Mouse (Mus musculus): ENCODE results near the gene Csrp2. TPM values are rescaled to one million over a fixed set of nuclear protein-coding genes. Genes with fewer than 3 reads are reported as not detected.

Gene Csrp2
- polyA plus RNA-seq, 1 experiment from 2014 or later, result 169 TPM

DNA sequence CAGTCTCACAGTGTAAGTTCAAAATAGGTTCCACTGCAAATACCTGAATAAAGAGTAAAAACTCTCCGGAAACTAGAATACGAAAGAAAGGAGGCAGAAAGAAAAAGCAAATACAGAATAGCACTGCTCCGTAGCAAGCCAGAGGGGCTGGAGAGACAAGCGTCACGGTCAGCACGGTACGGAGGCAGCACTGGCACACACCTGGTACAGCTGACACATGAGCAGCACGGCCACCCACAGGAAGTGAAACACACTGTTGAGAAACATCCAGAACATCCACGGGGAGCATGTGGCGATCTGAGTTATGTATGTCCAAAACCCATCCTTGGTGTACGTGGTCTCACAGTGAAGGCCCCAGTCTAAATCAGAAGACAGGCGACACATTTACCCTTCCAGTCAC lies 26.4 kb downstream of the Csrp2 start:
- H3K4me1 ChIP-seq (replicated peaks; ENCODE audit: control insufficient read depth, insufficient read depth, low read length), result no peaks in the 10 kb centered on the region
- no peak for ATAC-seq (replicated peaks; ENCODE audit: low FRiP score)
- no peak for DNase-seq (ENCODE audit: low spot score)
- H3K27me3 ChIP-seq (ENCODE audit: control insufficient read depth, insufficient read depth, low read length), result no peaks in the 10 kb centered on the region
- no peak overlapping the region for H3K27ac ChIP-seq (ENCODE audit: low read depth, low read length)
- no peaks in the 10 kb centered on the region for H3K9me3 ChIP-seq (ENCODE audit: control insufficient read depth, low read length)
- WGBS, result 93% methylated on average over 12 of the region's 12 CpGs
- no peak overlapping the region for H3K4me3 ChIP-seq (ENCODE audit: low read depth, low read length)
- no peak overlapping the region for H3K4me2 ChIP-seq (ENCODE audit: low read depth, low read length, severe bottlenecking)
- peaks cover 3% of the 10 kb centered on the region; the same call in 1 of the 2 replicates for H3K36me3 ChIP-seq (ENCODE audit: control insufficient read depth, insufficient read depth, low read length)
- no peak overlapping the region for H3K9ac ChIP-seq (ENCODE audit: low read length)

DNA sequence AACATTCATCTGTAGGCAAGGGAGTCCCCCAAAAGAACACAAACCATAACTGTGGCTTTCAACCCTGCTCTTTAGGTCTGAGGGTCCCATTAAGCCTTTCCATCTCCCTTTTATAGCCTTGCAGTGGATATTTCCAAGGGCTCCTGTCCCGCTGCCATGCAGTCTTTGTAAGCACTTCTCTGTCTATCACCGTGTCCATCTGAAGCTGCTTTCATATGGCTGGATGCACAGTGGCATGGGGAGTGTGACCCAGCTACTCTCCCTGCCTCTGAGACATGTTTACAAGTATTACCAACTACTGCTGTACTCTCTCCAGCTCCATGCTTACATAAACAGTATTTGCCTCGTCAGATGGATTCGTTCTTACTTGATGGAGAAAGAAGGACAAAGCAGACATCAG lies 28.0 kb downstream of the Csrp2 start:
- no peak for DNase-seq (ENCODE audit: low spot score)
- 85% methylated on average over 4 of the region's 4 CpGs for WGBS
- peaks cover 3% of the 10 kb centered on the region; the same call in 1 of the 2 replicates for H3K36me3 ChIP-seq (ENCODE audit: control insufficient read depth, insufficient read depth, low read length)
- H3K27ac ChIP-seq (ENCODE audit: low read depth, low read length), result no peak overlapping the region
- no peak overlapping the region for H3K4me2 ChIP-seq (ENCODE audit: low read depth, low read length, severe bottlenecking)
- H3K4me3 ChIP-seq (ENCODE audit: low read depth, low read length), result no peak overlapping the region
- no peaks in the 10 kb centered on the region for H3K4me1 ChIP-seq (replicated peaks; ENCODE audit: control insufficient read depth, insufficient read depth, low read length)
- H3K9me3 ChIP-seq (ENCODE audit: control insufficient read depth, low read length), result no peaks in the 10 kb centered on the region
- H3K9ac ChIP-seq (ENCODE audit: low read length), result no peak overlapping the region
- ATAC-seq (replicated peaks; ENCODE audit: low FRiP score), result no peak
- H3K27me3 ChIP-seq (ENCODE audit: control insufficient read depth, insufficient read depth, low read length), result no peaks in the 10 kb centered on the region

DNA sequence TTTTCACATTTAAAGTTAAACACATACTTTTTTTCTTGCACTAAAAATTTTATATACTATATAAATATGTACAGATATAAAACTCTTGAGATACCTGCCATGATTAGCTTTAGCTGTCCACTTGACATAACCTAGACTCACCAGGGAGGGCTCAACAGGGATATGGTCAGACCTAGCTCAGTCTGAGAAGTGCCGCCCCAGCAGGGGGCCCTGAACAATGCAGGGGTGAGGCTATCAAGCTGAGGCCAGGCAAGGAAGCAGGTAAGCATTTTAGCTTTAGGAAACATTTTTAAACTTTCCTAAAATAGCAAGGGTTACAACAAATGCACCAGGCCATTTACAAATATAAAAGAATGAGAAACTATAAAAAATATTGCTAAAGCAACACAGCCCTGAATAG lies 31.5 kb downstream of the Csrp2 start:
- Histone ChIP-seq H3K27me3 (ENCODE audit: control insufficient read depth, insufficient read depth, low read length) (no peaks in the 10 kb centered on the region), H3K9me3 (ENCODE audit: control insufficient read depth, low read length) (no peaks in the 10 kb centered on the region), H3K4me1 (replicated peaks; ENCODE audit: control insufficient read depth, insufficient read depth, low read length) (no peaks in the 10 kb centered on the region), H3K27ac (ENCODE audit: low read depth, low read length) (no peak overlapping the region), H3K36me3 (ENCODE audit: control insufficient read depth, insufficient read depth, low read length) (no peaks in the 10 kb centered on the region; the same call in 1 of the 2 replicates), H3K4me2 (ENCODE audit: low read depth, low read length, severe bottlenecking) (no peak overlapping the region), H3K4me3 (ENCODE audit: low read depth, low read length) (no peak overlapping the region), H3K9ac (ENCODE audit: low read length) (no peak overlapping the region)
- no peak for ATAC-seq (replicated peaks; ENCODE audit: low FRiP score)
- WGBS, result 97% methylated on average over 1 of the region's 1 CpGs
- DNase-seq (ENCODE audit: low spot score), result no peak

DNA sequence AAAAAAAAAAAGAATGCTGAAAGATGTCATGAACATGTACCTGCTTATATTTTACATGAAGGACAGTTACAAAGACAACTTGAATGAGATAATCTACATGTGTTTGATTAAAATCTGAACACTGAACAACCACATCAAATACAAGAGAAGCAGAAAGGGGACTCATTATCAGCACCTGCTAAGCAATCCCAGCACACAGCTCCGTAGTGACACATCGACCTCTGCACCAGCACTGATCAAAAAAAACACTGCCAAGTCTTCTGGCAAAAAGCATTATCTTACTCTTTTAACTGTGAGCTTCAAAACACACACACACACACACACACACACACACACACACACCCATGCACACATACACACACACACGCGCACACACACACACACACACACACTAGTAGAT lies 32.2 kb downstream of the Csrp2 start:
- no peak for DNase-seq (ENCODE audit: low spot score)
- Histone ChIP-seq H3K4me1 (replicated peaks; ENCODE audit: control insufficient read depth, insufficient read depth, low read length) (no peaks in the 10 kb centered on the region), H3K9me3 (ENCODE audit: control insufficient read depth, low read length) (no peaks in the 10 kb centered on the region), H3K9ac (ENCODE audit: low read length) (no peak overlapping the region), H3K27ac (ENCODE audit: low read depth, low read length) (no peak overlapping the region), H3K36me3 (ENCODE audit: control insufficient read depth, insufficient read depth, low read length) (no peaks in the 10 kb centered on the region; the same call in 1 of the 2 replicates), H3K27me3 (ENCODE audit: control insufficient read depth, insufficient read depth, low read length) (no peaks in the 10 kb centered on the region), H3K4me3 (ENCODE audit: low read depth, low read length) (no peak overlapping the region), H3K4me2 (ENCODE audit: low read depth, low read length, severe bottlenecking) (no peak overlapping the region)
- no peak for ATAC-seq (replicated peaks; ENCODE audit: low FRiP score)
- WGBS, result 82% methylated on average over 4 of the region's 4 CpGs

DNA sequence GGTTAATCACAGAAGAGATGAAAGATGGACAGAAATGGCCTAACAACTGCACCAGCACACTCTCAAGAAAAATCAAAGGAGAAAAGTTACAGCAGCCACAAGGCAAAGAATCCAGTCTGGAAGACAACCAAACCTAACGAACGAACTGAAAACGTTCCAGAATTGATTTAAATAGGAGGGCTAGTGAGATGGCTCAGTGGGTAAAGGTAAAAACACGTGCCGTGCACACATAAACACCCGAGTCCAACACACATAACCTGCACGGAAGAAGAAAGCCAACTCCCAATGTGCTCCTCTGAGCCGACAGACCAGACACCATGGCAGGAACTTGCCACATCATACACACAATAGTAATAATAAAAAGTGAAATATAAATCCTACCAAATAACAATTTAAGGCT lies 32.7 kb downstream of the Csrp2 start:
- WGBS, result 91% methylated on average over 8 of the region's 8 CpGs
- no peak overlapping the region for H3K4me3 ChIP-seq (ENCODE audit: low read depth, low read length)
- H3K27ac ChIP-seq (ENCODE audit: low read depth, low read length), result no peak overlapping the region
- no peaks in the 10 kb centered on the region; the same call in 1 of the 2 replicates for H3K36me3 ChIP-seq (ENCODE audit: control insufficient read depth, insufficient read depth, low read length)
- no peak overlapping the region for H3K9ac ChIP-seq (ENCODE audit: low read length)
- H3K9me3 ChIP-seq (ENCODE audit: control insufficient read depth, low read length), result no peaks in the 10 kb centered on the region
- ATAC-seq (replicated peaks; ENCODE audit: low FRiP score), result no peak
- H3K4me2 ChIP-seq (ENCODE audit: low read depth, low read length, severe bottlenecking), result no peak overlapping the region
- no peaks in the 10 kb centered on the region for H3K4me1 ChIP-seq (replicated peaks; ENCODE audit: control insufficient read depth, insufficient read depth, low read length)
- DNase-seq (ENCODE audit: low spot score), result no peak
- no peaks in the 10 kb centered on the region for H3K27me3 ChIP-seq (ENCODE audit: control insufficient read depth, insufficient read depth, low read length)

DNA sequence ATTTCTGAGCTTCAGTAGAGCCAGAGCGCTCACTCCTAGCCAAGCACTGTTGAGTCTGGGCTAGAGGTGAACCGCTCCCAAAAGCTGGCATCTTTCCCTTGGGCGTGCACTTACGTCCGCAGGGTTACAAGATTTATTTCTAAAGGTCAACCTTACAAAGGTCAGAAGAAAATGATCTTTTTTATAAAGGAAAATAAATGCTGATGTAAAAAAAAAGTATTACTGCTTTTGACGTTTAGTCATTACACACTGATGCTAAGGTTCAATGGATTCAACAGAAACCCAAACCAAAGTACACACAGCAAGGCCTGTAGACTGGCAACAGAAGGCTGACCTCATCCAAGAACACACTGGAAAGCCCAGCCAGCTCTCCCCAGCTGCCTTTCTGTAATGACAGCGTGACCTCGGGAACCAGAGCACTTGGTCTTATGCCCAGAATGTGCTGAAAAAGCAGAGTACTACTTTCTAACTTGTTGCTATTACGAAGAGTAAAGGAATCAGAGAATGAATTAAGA lies 33.4 kb downstream of the Csrp2 start:
- Histone ChIP-seq H3K27me3 (ENCODE audit: control insufficient read depth, insufficient read depth, low read length) (no peaks in the 10 kb centered on the region), H3K4me1 (replicated peaks; ENCODE audit: control insufficient read depth, insufficient read depth, low read length) (no peaks in the 10 kb centered on the region), H3K4me3 (ENCODE audit: low read depth, low read length) (no peak overlapping the region), H3K27ac (ENCODE audit: low read depth, low read length) (no peak overlapping the region), H3K9ac (ENCODE audit: low read length) (no peak overlapping the region), H3K36me3 (ENCODE audit: control insufficient read depth, insufficient read depth, low read length) (no peaks in the 10 kb centered on the region; the same call in 1 of the 2 replicates), H3K9me3 (ENCODE audit: control insufficient read depth, low read length) (no peaks in the 10 kb centered on the region), H3K4me2 (ENCODE audit: low read depth, low read length, severe bottlenecking) (no peak overlapping the region)
- WGBS, result 94% methylated on average over 9 of the region's 9 CpGs
- no peak for ATAC-seq (replicated peaks; ENCODE audit: low FRiP score)
- DNase-seq (ENCODE audit: low spot score), result no peak

DNA sequence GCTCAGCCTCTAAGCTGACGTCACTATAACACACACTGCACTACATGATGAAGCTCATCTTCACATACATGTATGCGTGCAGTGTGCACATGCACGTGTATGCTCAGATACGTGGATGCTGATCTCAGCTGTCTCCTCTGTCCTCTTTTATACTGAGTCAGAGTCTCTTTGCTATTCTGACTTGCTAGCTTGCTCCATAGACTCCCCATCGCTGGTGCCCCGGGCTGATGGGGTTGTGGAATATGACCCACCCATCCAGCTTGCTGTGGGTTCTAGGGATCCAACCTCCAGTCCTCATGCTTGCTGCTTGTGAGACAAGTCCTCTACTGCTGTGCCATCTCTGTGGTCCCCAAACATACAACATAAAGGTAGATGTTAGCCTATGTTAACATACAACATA lies 39.3 kb downstream of the Csrp2 start:
- ATAC-seq (replicated peaks; ENCODE audit: low FRiP score) (no peak), DNase-seq (ENCODE audit: low spot score) (no peak)
- peaks cover 3% of the 10 kb centered on the region; the same call in 1 of the 2 replicates for H3K36me3 ChIP-seq (ENCODE audit: control insufficient read depth, insufficient read depth, low read length)
- H3K9ac ChIP-seq (ENCODE audit: low read length), result no peak overlapping the region
- no peaks in the 10 kb centered on the region for H3K27me3 ChIP-seq (ENCODE audit: control insufficient read depth, insufficient read depth, low read length)
- H3K27ac ChIP-seq (ENCODE audit: low read depth, low read length), result no peak overlapping the region
- H3K4me3 ChIP-seq (ENCODE audit: low read depth, low read length), result no peak overlapping the region
- WGBS, result 94% methylated on average over 6 of the region's 6 CpGs
- no peaks in the 10 kb centered on the region for H3K9me3 ChIP-seq (ENCODE audit: control insufficient read depth, low read length)
- H3K4me2 ChIP-seq (ENCODE audit: low read depth, low read length, severe bottlenecking), result no peak overlapping the region
- H3K4me1 ChIP-seq (replicated peaks; ENCODE audit: control insufficient read depth, insufficient read depth, low read length), result no peaks in the 10 kb centered on the region

DNA sequence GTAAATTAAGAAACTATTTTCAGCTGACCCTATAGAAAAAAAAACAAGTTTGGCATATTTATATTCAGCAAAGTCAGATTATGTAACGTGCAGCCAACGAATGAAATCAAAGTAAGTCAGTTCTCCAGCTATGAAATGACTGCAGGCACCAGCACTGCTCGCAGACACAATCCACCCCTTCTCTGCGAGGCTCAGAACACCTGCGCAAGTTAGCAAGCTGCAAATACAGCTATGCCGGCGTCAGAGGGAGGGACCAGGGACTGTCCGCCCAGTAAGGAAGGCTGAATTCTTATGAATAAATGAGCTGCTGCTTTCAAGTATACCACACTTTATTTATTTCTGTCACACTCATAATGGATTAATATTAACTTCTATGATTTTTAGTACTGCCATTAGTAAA lies 40.2 kb downstream of the Csrp2 start:
- H3K9ac ChIP-seq (ENCODE audit: low read length), result no peak overlapping the region
- no peaks in the 10 kb centered on the region for H3K27me3 ChIP-seq (ENCODE audit: control insufficient read depth, insufficient read depth, low read length)
- no peak for ATAC-seq (replicated peaks; ENCODE audit: low FRiP score)
- 94% methylated on average over 8 of the region's 8 CpGs for WGBS
- no peaks in the 10 kb centered on the region for H3K4me1 ChIP-seq (replicated peaks; ENCODE audit: control insufficient read depth, insufficient read depth, low read length)
- no peak overlapping the region for H3K4me2 ChIP-seq (ENCODE audit: low read depth, low read length, severe bottlenecking)
- no peaks in the 10 kb centered on the region for H3K9me3 ChIP-seq (ENCODE audit: control insufficient read depth, low read length)
- no peak for DNase-seq (ENCODE audit: low spot score)
- H3K4me3 ChIP-seq (ENCODE audit: low read depth, low read length), result no peak overlapping the region
- peaks cover 3% of the 10 kb centered on the region; the same call in 1 of the 2 replicates for H3K36me3 ChIP-seq (ENCODE audit: control insufficient read depth, insufficient read depth, low read length)
- H3K27ac ChIP-seq (ENCODE audit: low read depth, low read length), result no peak overlapping the region

DNA sequence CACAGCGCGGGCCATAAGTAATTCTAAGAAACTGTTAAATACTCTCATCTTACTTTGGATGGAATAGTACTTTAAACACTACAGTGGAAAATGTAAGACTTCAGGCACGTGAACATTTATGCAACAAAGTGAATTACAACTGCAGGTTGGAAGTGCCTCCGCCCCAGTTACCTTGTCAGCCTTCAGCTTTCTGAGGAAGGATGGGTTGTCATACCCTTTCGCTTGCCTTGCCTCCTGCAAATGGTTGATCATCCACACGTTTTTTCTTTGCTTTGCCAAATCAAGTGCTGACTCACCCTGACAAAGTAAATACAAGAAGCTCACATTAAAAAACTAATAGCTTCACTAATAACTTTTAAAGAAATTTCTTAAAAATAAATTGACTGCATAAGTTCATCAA lies 41.3 kb downstream of the Csrp2 start:
- Histone ChIP-seq H3K9me3 (ENCODE audit: control insufficient read depth, low read length) (no peaks in the 10 kb centered on the region), H3K4me2 (ENCODE audit: low read depth, low read length, severe bottlenecking) (no peak overlapping the region), H3K36me3 (ENCODE audit: control insufficient read depth, insufficient read depth, low read length) (peaks cover 3% of the 10 kb centered on the region; the same call in 1 of the 2 replicates), H3K9ac (ENCODE audit: low read length) (no peak overlapping the region), H3K27ac (ENCODE audit: low read depth, low read length) (no peak overlapping the region), H3K4me1 (replicated peaks; ENCODE audit: control insufficient read depth, insufficient read depth, low read length) (no peaks in the 10 kb centered on the region), H3K27me3 (ENCODE audit: control insufficient read depth, insufficient read depth, low read length) (no peaks in the 10 kb centered on the region), H3K4me3 (ENCODE audit: low read depth, low read length) (no peak overlapping the region)
- WGBS, result 93% methylated on average over 6 of the region's 6 CpGs
- no peak for ATAC-seq (replicated peaks; ENCODE audit: low FRiP score)
- DNase-seq (ENCODE audit: low spot score), result no peak
